Mouse (Mus musculus) liver, embryonic 15.5 days (tissue): ENCODE measurements around the gene Reps2. TPM values are rescaled to one million over a fixed set of nuclear protein-coding genes. Genes with fewer than 3 reads are reported as not detected.

Source experiments
- ATAC-seq: fragments of 200-750 bp; cut with Nextera tagmentation; 2 replicates; pipeline ENCODE4 v1.8.0; 2017; ENCODE audit warnings: moderate number of reproducible peaks, mild to moderate bottlenecking, moderate library complexity; ENCODE audit not compliant: insufficient read depth
- H3K27ac ChIP-seq: fragments of 300-500 bp; sonication (generic); replicated peaks from 2 replicates; pipeline ENCODE4 v1.5.1; 2015; ENCODE audit warnings: mild to moderate bottlenecking, inconsistent platforms
- H3K27me3 ChIP-seq: fragments of 300-500 bp; sonication (generic); 2 replicates; pipeline ENCODE4 v1.6.1; 2015; ENCODE audit warnings: mild to moderate bottlenecking, inconsistent platforms
- H3K36me3 ChIP-seq: fragments of 300-500 bp; sonication (generic); replicated peaks from 2 replicates; pipeline ENCODE4 v1.6.1; 2015; ENCODE audit warnings: moderate library complexity, mild to moderate bottlenecking, inconsistent platforms
- H3K4me1 ChIP-seq: fragments of 300-500 bp; sonication (generic); replicated peaks from 2 replicates; pipeline ENCODE4 v1.6.1; 2015; ENCODE audit warnings: inconsistent platforms
- H3K4me2 ChIP-seq: fragments of 300-500 bp; sonication (generic); 2 replicates; pipeline ENCODE4 v1.6.1; 2015; ENCODE audit warnings: moderate library complexity, mild to moderate bottlenecking, inconsistent platforms
- H3K4me3 ChIP-seq: fragments of 300-500 bp; sonication (generic); replicated peaks from 2 replicates; pipeline ENCODE4 v1.5.1; 2015; ENCODE audit warnings: mild to moderate bottlenecking, inconsistent platforms
- H3K9ac ChIP-seq: fragments of 300-500 bp; sonication (generic); 2 replicates; pipeline ENCODE4 v1.6.1; 2015; ENCODE audit warnings: moderate library complexity, mild to moderate bottlenecking, inconsistent platforms
- H3K9me3 ChIP-seq: fragments of 300-500 bp; sonication (generic); replicated peaks from 2 replicates; pipeline ENCODE4 v1.6.1; 2016; ENCODE audit warnings: inconsistent platforms
- WGBS: fragments of 180-500 bp; shearing (Covaris S2); methylation state at CpG from one replicate; pipeline ENCODE4 v1.1.7; 2015; ENCODE audit warnings: mixed read lengths; ENCODE audit not compliant: insufficient replicate concordance; 5-methylcytosine and 5-hydroxymethylcytosine counted together
- polyA plus RNA-seq: library from polyadenylated mRNA; unstranded; fragments of >200 nt; fragmentation: Nextera tagmentation; extraction: Ambion mirVana; gene quantifications from 2 replicates; pipeline ENCODE4 v1.2.1, GENCODE M21; 2015

Reps2 gene
- polyA plus RNA-seq, 1 experiment from 2014 or later: 0.70 TPM

DNA sequence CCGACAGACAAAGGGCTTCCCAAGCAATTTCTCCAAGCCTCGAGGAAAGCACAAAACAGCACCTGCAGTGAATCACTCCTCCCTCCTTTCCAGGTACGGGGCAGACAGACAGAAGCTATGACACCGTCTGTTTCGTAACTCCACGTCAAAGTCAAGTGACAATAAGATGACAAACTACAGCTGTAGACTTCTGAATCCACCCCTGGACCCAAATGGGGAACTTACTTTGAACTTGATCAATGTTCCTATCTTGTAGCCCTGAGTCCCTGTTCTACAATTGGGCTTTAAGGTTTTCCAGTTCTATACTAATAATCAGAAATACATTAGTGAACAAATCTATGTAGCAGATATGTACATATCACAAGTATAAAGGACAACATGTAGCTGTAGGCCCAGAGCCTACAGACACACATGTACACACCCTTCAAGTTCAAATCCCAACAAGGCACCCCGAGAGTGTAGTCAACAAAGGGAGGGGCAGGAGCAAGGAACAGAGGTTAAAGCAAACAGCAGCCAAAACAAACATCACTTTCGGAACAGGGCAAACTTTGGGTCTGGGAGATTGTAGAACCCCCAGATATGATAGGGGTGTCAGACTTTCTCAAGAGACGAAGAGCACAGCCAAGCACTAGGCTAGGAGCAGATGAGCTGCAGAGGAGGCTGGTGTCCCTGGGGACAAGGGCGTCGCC, 903 bp downstream of the Reps2 start:
- H3K27ac ChIP-seq: peak overlapping the region; percentile 71
- WGBS: 30% methylated on average over 9 of the region's 11 CpGs
- H3K9ac ChIP-seq: peak overlapping the region; percentile 65; the same call in 1 of the 2 replicates

GRCm38 (mm10) chrX:162641764-162642163, 1.7 kb downstream of the Reps2 start:
- ATAC-seq: no peak
- Histone ChIP-seq H3K27me3 (0 out of 2 replicates have a peak, but pooled peaks cover 2% of the 10 kb centered on the region), H3K4me2 (peak overlapping the region; percentile 94), H3K36me3 (no peaks in the 10 kb centered on the region), H3K4me3 (peak overlapping the region; percentile 70), H3K9ac (no peak overlapping the region), H3K27ac (peak overlapping the region; percentile 71; the same call in 1 of the 2 replicates), H3K9me3 (no peaks in the 10 kb centered on the region), H3K4me1 (peaks cover 12% of the 10 kb centered on the region)
- WGBS: 30% methylated on average over 4 of the region's 4 CpGs

More for the DNA sequence above, 903 bp downstream of the Reps2 start:
- H3K27me3 ChIP-seq: 0 out of 2 replicates have a peak, but pooled peaks cover 2% of the 10 kb centered on the region
- H3K4me3 ChIP-seq: peak overlapping the region; percentile 70
- ATAC-seq: peak; percentile 50
- H3K9me3 ChIP-seq: no peaks in the 10 kb centered on the region
- peaks cover 12% of the 10 kb centered on the region for H3K4me1 ChIP-seq
- H3K36me3 ChIP-seq: no peaks in the 10 kb centered on the region
- H3K4me2 ChIP-seq: peak overlapping the region; percentile 94

GRCm38 (mm10) chrX:162635159-162635558, 8.3 kb downstream of the Reps2 start:
- Histone ChIP-seq H3K4me3 (no peak overlapping the region), H3K36me3 (no peaks in the 10 kb centered on the region), H3K27ac (no peak overlapping the region), H3K9me3 (no peaks in the 10 kb centered on the region), H3K4me1 (no peaks in the 10 kb centered on the region), H3K9ac (no peak overlapping the region), H3K4me2 (no peak overlapping the region), H3K27me3 (no peaks in the 10 kb centered on the region)
- WGBS: 24% methylated on average over 2 of the region's 2 CpGs
- no peak for ATAC-seq

- WGBS: 57% methylated on average over 1 of the region's 1 CpGs
- Histone ChIP-seq H3K4me2 (no peak overlapping the region), H3K4me3 (no peak overlapping the region), H3K27ac (no peak overlapping the region), H3K9ac (no peak overlapping the region), H3K4me1 (no peaks in the 10 kb centered on the region), H3K36me3 (no peaks in the 10 kb centered on the region), H3K9me3 (no peaks in the 10 kb centered on the region), H3K27me3 (no peaks in the 10 kb centered on the region)
- ATAC-seq: no peak
Measured at GRCm38 (mm10) chrX:162622091-162622437, 21.4 kb downstream of the Reps2 start.

GRCm38 (mm10) chrX:162621194-162622090, 22.0 kb downstream of the Reps2 start:
- H3K27me3 ChIP-seq: no peaks in the 10 kb centered on the region
- H3K9me3 ChIP-seq: no peaks in the 10 kb centered on the region
- H3K27ac ChIP-seq: no peak overlapping the region
- no peak overlapping the region for H3K9ac ChIP-seq
- 66% methylated on average over 5 of the region's 5 CpGs for whole genome bisulfite sequencing
- no peaks in the 10 kb centered on the region for H3K36me3 ChIP-seq
- H3K4me3 ChIP-seq: no peak overlapping the region
- ATAC-seq: no peak
- no peaks in the 10 kb centered on the region for H3K4me1 ChIP-seq
- H3K4me2 ChIP-seq: no peak overlapping the region

DNA sequence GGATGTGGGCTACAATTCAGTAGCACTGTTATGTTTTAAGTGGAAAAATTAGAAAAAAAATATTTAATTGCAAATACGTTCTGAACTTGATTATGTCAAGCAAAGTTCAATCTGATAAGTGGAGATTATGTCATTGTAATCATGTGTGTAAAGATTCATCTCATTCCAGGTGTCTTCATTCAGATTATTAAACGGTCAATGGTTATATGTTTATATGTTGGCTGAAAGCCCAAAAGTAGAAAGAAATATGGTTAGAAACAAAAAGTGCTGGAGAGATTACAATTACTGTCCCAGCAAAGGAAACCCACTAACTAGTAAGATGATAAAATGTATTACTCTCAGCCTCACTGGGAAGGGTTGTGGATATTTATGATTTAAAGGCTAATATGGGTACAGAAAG, 23.7 kb downstream of the Reps2 start:
- no peak overlapping the region for H3K4me3 ChIP-seq
- H3K4me1 ChIP-seq: no peaks in the 10 kb centered on the region
- no peaks in the 10 kb centered on the region for H3K27me3 ChIP-seq
- H3K36me3 ChIP-seq: no peaks in the 10 kb centered on the region
- H3K27ac ChIP-seq: no peak overlapping the region
- no peaks in the 10 kb centered on the region for H3K9me3 ChIP-seq
- ATAC-seq: no peak
- H3K9ac ChIP-seq: no peak overlapping the region
- WGBS: 63% methylated on average over 2 of the region's 2 CpGs
- no peak overlapping the region for H3K4me2 ChIP-seq

DNA sequence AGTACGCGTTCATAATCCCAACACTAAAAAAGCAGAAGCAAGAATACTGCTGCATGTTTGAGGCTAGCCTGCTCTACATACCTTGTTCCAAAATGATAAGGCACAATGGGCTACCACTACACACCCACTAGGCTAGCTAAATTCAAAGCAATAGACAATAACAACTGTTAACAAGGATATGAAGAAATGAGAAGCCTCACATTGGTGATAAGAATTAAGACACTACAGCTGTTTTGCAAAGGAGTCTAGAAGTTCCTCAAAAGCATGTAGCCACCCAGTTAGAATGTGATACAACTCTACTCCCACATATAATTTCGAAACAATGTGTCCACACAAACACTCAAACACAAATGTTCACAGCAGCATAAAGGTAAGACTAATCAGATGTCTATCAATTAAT, 24.9 kb downstream of the Reps2 start:
- no peaks in the 10 kb centered on the region for H3K9me3 ChIP-seq
- no peak for ATAC-seq
- no peak overlapping the region for H3K4me2 ChIP-seq
- H3K36me3 ChIP-seq: no peaks in the 10 kb centered on the region
- H3K4me3 ChIP-seq: no peak overlapping the region
- H3K4me1 ChIP-seq: no peaks in the 10 kb centered on the region
- whole genome bisulfite sequencing: 77% methylated on average over 3 of the region's 3 CpGs
- H3K9ac ChIP-seq: no peak overlapping the region
- no peaks in the 10 kb centered on the region for H3K27me3 ChIP-seq
- H3K27ac ChIP-seq: no peak overlapping the region

- no peak overlapping the region for H3K27ac ChIP-seq
- H3K9ac ChIP-seq: no peak overlapping the region
- H3K36me3 ChIP-seq: no peaks in the 10 kb centered on the region
- H3K27me3 ChIP-seq: no peaks in the 10 kb centered on the region
- H3K4me2 ChIP-seq: no peak overlapping the region
- no peak overlapping the region for H3K4me3 ChIP-seq
- ATAC-seq: peak; percentile 63
- H3K4me1 ChIP-seq: peaks cover 5% of the 10 kb centered on the region; the same call in 1 of the 2 replicates
- 58% methylated on average over 2 of the region's 2 CpGs for WGBS
- no peaks in the 10 kb centered on the region for H3K9me3 ChIP-seq
Measured at GRCm38 (mm10) chrX:162606113-162606512, 37.3 kb downstream of the Reps2 start.

DNA sequence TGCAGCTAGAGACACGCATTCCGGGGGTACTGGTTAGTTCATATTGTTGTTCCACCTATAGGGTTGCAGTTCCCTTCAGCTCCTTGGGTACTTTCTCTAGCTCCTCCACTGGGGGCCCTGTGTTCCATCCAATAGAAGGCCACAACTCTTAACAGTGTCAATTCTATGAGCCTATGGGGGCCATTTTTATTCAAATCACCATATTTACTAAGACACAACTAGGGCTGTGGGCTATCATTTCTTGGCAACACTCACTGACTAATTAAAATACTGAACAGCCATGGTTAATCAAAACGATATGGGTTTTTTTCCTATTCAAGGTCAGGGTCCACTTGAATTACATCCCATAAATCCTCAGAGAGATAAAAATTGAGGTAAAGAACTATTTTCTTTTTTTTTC, 43.8 kb downstream of the Reps2 start:
- Histone ChIP-seq H3K4me1 (no peaks in the 10 kb centered on the region), H3K4me2 (no peak overlapping the region), H3K27me3 (no peaks in the 10 kb centered on the region), H3K4me3 (no peak overlapping the region), H3K9me3 (no peaks in the 10 kb centered on the region), H3K9ac (no peak overlapping the region), H3K27ac (no peak overlapping the region), H3K36me3 (no peaks in the 10 kb centered on the region)
- 84% methylated on average over 3 of the region's 3 CpGs for WGBS
- no peak for ATAC-seq

- no peak for ATAC-seq
- Histone ChIP-seq H3K36me3 (no peaks in the 10 kb centered on the region), H3K27me3 (no peaks in the 10 kb centered on the region; the same call in 1 of the 2 replicates), H3K4me3 (no peak overlapping the region), H3K4me2 (no peak overlapping the region), H3K27ac (no peak overlapping the region), H3K9me3 (no peaks in the 10 kb centered on the region), H3K4me1 (no peaks in the 10 kb centered on the region), H3K9ac (no peak overlapping the region)
- WGBS: 53% methylated on average over 7 of the region's 8 CpGs
Measured at GRCm38 (mm10) chrX:162591005-162591801, 52.2 kb downstream of the Reps2 start.
